Mouse (Mus musculus) adrenal gland, postnatal 10 days (tissue): Measurements from ENCODE around the gene Psmd5. TPM values are rescaled to one million over a fixed set of nuclear protein-coding genes. Genes with fewer than 3 reads are reported as not detected.

Source experiments
- DNase-seq: peaks from one replicate; pipeline ENCODE4 v3.0.0; 2021; ENCODE audit warnings: mixed read lengths
- long read RNA-seq, 2 experiments: library from polyadenylated mRNA; stranded (forward); transcript quantifications; one replicate each; pipeline ENCODE4 v2.0.0; 2021
- total RNA-seq, 2 experiments: library from RNA; stranded (reverse); gene quantifications; 2 replicates each; pipeline ENCODE4 v1.2.3; 2021

Gene Psmd5
- total RNA-seq: 10 to 100 TPM; 29.7 to 38.5 TPM
- long read RNA-seq, experiment 1, full-length matches to known transcripts: 72 of 96 reads
- long read RNA-seq, experiment 1, partial matches to known transcripts: 4 of 96 reads
- long read RNA-seq, experiment 1, other reads (novel, unspliced or antisense): 20 of 96 reads
- long read RNA-seq, experiment 2, full-length matches to known transcripts: 46 of 53 reads
- long read RNA-seq, experiment 2, partial matches to known transcripts: 1 of 53 reads
- long read RNA-seq, experiment 2, other reads (novel, unspliced or antisense): 6 of 53 reads

DNA sequence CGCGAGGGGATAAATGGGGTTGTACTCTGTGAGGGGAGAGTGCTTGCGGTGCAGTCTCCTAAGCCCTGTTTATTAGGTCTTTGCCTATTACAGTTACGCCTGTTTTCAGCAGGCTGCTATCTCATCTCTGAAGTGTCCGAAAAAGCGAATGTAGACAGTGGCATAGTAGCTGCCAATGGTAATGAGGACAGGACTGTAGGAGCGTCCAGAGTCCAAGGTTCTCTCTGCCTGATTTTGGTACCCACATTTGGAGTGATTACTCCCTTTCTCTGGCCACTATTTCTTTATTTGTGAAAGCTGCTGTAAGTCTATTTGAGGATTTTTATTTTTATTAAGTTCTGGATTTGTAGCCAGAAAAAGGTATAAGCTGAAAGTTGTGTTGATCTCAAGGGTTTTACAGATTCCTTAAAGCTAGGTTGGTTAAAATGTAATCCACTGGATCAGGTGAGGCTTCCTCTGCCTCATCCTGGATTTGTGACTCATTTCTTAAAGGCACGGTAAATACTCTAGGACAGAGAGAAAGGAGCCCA, at the start of gene Psmd5:
Gene Psmd5 (minus strand): TSS at position 153 of the 530 bp plus-strand sequence.
- DNase-seq: no peak

DNA sequence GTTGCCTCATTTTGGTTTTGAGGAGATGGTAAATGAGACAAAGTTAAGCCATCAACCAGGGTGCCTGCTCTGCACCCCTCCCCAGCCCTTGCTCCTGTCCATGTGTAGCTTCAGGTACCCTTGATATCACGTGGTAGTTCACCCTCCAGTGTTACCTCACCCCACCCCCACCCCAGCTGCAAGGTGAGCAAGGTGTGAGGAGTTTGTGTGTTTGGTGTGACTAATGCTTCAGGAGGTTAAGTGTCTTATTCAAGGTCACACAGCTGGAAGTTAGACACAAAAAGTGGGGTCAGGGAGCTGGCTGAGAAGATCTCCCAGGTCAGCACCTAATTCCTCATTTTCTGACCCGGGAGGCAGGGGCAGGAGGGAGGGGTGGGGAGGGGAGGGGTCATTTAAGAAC, 48.0 kb upstream of the Psmd5 start:
- DNase-seq: no peak

DNA sequence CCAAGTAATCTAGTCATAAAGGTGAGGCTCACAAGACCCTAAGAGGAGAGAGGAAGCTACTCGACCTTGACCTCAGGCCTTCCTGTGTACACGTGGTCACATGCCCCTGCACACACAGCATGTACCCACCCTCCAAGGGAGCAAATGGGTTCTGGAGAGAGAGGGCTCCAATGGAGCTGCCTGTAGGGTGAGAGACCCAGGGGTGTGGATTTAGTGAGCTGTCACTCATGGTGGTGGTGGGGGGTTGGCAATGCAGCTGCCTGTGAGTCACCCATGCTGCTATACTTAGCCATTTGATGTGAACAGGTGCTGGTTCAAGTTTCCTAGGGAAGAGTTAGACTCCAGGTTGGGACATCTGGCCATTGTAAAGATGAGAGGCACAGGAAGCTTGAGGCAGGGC, 45.4 kb upstream of the Psmd5 start:
- DNase-seq: no peak

DNA sequence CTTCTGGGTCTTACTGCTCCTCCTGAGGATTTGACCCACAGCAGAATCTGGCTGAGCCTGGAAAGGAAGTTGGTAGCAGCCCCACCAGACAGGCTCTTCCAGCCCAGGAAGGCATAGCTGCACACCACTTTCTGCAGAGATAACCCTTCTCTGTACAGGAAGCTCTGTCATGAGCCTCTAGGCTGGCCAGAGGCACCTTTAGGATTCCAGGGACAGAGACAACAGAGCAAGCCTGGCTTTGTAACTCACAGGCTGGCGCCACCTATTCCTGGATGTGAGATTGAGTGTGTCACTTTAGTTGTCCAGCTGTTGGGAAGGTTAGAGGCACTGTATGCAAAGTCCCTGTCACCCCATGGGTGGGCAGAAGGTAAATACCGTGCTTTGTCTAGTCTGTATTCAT, 40.3 kb upstream of the Psmd5 start:
- no peak for DNase-seq

DNA sequence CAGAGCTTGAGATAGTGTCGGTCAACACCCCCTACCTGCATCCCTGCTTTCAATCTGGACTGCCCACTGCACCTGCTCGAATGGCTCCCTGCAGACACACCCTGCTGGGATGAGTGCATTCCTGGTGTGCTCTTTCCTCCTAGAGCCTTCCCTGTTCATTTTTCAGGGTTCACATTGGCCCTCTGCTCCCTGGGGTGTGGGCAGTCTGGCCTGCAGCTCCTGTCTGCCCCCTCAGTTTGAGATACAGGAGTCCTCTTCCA, 40.0 kb upstream of the Psmd5 start:
- no peak for DNase-seq

DNA sequence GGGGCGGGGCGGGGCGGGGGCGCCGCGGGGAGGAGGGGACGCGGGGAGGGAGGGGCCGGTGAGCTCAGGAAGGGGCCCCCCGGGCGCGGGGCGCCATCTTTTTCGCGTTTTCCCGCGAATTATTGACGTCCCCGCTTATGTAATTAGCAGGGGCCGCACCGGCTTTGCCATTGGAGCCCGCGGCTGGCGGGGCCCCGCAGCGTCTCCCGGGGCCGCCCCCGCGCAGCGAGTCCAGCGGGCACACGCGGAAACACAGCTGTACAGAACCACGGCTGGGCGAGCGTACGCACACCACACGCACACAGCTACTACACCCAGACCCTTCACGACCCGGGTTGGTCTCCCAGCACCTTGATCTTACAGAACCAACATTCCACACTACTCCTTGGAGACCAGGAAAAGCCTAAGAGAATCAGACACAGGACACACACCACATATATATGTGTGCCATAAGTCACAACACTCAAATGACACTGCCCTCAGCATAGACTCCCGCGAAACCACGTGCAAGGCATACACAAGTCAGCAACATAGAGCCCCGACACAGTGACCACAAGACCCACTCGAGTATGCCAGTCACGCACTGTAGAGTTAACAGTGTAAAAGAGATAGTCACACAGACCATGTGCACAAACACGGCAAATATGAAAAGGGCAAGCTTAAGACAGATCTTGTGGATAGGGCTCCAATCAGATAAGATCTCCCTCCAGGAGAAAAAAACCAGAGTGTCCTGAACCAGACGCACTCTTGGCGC, 39.5 kb upstream of the Psmd5 start:
- DNase-seq: peak; percentile 71

DNA sequence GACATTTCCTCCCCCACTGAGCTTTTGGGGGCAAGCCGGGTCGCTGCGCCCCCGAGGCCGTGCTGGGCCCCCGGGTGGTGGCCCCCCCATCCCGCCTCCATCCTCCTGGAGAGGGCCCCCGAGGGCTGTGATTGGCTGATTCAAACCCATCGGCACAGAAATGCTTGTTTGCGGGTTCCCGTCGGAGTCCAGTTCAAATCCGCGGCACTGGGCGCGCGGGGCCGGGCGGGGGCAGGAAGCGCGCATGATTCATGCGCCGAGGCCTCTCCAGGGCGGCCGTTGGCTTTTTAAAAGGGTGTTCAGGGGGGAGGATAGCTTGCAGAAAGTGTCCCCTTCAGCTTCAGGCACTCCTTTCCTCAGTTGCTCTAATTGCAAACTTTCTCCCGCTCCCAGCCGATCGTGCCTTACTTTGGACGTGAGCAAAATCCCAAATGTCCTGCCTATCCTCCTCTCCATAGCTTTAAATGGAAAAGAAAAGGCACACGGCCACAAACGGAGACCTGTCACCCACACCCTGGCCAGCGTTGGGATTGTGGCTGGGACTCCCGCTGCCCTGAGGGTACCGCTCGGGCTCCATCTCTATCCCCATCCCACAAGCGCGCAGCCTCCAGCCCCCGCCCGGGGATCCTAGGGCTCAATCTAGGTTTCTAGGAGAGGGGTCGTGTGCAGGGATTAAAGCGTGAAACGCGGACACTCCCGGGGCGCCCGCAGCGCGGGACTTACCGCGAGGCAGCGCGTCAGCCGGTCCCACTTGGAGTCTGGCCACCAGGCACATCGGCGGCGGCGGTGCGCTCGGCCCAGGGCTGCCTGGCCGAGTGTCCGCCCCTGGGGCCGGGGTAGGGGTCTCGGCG, 38.7 kb upstream of the Psmd5 start, which contains the start of gene Phf19:
Gene Phf19 (minus strand): TSS at position 809 of the 851 bp plus-strand sequence.
- DNase-seq: peak; percentile 72

DNA sequence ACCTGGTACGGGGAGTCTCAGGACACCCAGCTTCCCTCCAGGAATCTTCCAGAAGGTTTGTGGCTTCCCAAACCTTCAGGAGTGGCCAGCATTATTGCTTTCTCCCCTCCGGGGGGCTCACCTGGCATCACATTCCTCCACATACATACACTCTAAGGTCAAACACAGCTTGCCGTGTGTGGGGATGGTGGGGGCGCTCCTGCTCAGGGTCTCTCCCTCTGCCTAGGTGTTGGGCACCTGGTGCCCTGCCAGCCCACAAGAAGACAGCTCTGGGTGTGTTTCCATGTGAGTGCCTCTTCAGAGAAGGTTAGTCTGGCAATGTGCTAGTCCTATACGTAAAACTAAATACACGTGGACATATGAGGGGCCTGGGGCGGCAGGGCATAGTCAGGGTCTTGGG, 37.8 kb upstream of the Psmd5 start:
- DNase-seq: no peak

DNA sequence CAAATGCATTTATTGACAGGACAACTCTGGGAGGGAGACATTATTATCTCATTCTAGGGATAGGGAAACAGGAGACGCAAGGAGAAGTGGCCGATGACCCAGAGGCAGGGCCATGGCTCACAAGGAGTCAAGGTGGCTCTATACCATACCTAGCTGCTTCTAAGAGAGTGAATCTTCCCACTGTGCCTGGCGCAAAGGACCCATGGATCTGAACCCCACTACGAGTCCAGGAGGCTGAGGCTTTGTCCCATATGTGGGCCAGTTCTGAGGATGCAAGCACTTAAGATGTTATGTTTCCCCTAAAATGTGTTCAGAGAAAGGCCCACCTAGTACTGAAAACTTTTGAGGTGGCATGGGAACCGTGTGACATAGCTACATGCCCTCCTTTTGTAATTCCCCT, 37.1 kb upstream of the Psmd5 start:
- no peak for DNase-seq

DNA sequence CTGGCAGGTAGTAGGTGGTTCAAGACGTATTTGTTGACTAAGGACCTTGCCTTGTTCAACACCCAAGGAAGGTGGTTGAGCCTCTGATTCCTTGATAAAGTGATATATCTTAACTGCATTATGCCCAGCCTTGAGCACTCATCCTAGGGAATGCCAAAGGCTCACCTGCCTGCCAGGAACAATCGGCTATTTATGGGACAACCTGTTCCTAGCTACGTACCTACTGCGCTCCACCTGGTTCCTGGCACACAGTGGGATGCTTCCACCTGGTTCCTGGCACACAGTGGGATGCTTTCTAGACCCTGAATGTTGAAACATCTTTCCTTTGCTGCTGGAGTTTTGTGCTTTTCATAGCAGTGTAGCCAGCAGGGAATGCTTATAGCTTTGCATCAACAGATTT, 35.0 kb upstream of the Psmd5 start:
- DNase-seq: no peak

DNA sequence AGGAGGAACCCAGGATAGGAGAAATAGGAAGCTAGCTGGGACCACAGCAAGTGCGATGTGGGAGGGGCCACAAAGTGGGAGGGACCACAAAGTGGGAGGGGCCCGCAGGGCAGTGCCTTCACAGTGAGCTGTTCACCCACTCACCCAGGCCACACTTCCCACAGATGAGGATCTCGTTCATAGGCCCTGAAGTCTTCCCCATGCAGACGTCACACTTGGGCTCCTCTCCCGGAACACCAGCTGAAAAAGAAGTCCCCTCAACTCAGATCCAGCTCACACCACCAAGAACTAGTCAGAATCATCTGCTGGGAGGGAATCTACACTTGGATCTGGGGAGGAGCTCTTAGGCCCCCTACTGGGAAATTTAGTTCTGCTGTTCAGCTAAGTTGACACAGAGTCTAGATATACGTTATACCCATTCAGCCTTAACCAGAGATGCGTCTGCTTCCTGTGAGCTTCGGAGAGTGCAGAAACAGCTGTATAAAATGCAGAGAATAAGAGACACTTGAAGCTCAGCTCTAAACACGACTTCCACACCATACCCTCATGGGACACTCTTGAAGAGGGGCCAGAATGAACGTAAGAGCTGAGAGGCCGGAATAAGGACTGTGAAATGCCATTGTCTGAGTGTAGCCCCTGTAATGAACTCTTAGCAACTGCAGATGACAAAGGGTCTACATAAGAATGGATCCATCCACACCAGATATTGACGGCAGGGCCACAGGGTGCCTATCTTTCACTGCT, 32.3 kb upstream of the Psmd5 start:
- peak; percentile 56 for DNase-seq

DNA sequence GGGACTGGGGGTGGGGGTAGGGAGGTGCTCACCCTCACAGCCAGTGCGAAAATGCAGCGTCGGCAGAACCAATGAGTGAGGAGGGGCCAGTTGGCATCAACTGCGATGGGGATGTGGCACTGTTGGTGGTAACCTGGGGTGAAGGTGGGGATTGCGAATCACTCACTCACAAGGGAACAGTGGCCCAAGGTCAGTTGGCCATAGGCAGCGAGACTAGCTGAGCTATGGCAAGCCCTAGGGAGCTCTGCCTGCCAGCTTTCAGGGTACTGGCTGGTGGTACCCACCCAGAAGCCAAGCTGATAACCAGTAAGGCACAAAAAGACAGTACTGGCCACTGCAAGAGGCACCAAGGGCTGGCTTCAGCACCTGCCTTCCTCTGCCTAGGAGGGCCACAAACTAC, 31.7 kb upstream of the Psmd5 start:
- peak; percentile 59 for DNase-seq

DNA sequence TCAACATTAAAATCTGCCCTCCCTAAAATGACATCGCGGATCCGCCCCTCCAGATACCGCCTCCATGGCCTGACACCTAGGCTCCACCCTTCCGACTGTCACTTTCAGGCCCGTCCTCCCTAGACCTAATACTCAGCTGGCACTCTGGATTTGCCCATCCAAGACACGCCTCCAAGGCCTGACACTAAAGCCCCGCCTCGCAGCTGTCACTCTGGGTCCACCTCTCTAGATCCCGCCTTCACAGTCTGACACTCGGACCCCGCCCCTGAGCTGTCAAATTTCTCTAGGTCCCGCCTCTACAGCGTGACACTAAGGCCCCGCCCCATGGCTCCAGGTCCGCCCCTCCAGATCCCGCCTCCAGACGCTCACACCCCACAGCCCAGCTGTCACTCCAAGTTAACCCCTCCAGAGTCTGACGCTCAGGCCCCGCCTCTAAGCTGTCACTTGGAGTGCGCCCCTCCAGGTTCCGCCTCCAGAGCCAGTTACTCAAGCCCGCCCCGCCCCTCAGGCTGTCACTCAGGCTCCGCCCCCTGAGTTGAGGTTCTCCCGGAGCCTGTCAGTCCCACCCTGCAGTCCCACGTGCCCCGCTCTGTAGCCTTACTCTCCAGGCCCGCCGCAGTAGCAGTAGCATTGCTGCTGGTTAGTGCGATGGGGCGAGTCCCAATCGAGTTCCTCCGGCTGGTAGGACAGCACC, 30.2 kb upstream of the Psmd5 start:
- peak; percentile 98 for DNase-seq

DNA sequence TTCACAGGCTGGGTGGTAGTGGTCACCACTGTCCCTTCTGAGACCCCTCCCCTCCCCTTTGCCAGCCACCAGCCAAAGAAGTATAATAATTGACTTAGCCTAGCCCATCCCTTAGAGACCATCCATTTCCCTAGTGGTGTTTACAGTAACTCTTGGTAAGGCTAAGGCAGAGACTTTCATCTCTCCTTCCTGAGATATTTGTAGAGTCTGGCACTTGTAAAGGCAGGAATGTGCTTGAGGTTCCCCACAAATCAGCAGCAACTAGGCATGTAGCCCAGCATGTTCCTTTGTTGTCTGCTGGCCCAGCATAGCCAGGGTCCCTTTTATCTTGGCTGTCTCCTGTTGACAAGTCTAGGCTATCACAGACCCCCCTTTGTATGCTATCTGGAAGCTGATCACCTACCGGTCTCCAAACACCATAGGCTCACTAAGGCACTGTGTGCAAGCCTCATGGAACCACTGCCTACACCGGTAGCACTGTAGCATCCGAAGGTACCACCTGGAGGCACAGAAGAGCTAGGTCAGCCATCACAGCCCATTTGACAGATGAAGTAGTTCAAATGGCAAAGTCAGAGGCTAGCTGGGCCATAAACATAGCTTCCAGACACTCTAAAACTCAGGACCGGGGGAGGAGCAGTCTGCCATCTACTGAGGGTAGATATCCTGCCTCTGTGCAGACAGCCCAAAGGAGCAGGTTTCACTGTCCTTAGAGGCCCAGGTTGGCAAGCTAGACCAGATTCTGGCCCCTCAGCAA, 29.1 kb upstream of the Psmd5 start:
- no peak for DNase-seq

DNA sequence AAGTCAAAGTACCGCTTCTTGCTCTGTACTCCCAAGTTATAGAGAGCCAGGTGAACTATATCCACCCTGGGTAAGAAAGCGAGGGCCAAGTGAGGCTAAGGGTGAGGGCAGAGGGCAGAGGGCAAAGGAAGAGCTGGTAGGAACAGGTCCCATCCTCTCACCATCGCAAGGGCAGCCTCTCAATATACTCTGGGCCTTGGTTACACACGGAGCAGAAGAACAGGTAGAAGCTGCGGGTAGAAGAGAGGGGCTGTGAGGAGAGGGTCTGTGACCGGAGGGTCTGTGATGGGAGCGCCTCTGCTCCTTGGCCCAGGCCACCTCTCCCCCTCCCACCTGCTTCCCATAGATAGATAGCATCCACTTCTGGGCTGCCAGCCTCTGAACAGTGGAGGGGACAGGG, 28.4 kb upstream of the Psmd5 start:
- no peak for DNase-seq

DNA sequence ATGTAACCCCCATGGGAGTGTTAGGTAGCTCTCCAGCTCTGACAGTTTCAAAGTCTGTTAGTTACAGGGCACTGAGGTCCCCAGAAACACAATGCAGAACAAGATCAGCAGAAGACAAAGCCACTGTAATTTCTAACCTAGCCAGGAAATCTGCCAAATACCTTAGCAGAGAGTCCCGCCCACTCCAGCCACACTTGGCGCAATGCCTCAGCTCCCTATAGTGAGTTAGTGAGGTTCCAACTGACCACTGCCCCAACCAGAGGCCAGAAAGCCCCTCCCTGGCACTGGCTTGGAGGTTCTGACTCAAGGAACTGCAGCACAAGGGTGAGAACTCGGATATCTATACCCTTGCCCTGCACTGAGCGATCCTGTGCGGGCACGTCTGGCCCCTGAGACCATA, 28.0 kb upstream of the Psmd5 start:
- DNase-seq: no peak

DNA sequence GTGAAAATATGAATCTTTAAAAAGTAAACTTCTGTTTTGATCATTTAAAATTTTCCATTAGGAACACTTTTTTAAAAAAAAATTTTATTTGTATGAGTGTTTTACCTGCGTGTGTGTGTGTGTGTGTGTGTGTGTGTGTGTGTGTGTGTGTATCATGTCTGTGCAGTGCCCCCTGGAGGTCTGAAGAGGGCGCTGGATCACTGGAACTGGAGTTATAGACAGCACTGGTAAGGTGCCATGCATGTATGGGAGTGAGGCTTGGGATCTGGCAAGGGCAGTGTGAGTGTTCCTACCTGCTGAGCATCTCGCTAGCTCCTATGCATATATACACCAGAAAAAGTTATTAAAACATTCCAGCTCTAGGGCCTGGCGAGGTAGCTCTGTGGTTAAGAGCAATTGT, 27.0 kb upstream of the Psmd5 start:
- DNase-seq: no peak

DNA sequence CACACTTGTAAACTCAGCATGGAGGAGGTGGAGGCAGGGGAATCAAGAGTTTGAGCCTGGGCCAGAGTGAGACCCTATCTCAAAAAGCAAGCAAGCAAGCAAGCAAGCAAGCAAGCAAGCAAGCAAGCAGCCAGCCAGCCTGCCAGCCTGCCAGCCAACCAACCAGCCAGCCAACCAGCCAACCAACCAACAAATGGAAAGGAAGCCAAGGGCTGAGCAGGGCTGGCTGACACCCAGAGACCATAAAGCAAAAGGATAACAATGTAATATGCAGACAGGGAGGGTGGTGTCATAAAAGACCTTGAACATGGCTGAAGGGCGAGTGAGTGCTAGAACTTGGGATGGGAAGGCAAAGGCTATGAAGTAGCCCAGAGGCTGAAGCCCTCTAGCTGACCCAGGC, 25.6 kb upstream of the Psmd5 start:
- peak; percentile 70 for DNase-seq

DNA sequence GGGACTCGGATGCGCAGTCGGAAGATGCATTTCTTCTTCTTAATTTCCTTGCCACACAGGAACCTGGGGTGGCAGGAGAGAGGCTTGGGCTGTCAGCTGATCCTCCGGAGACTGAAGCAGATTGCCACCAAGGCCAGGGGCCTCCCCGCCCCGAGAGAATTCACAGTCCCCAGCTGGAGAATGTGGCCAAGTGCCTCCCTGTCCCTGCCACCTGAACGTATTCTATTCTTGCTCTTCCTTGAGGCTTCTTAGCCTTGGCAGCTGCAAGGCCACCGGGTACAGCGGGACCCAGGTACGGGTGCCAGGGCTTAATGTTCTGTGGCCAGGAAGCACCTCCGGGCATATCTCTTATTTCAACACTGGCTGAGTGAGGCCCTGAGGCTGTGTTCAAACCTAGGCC, 24.9 kb upstream of the Psmd5 start:
- DNase-seq: peak; percentile 39

DNA sequence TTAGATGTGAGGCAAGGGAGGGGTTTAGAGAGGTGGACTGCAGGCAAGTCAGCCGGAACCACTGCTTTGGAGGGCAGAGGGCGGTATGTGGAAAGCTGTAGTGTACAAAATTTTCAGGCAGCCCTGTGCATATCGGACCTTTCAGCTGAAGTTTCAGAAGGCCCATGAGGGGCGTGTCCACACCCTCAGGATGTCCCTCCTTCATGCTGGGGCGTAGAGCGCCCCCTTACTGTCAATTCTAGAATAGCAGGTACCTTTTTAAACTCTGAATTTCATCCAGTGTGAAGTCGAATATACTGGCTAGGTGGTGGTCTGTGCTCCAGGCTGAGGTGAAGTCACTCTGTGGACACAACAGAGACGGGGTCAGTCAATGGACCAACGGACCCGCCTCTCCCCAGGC, 23.1 kb upstream of the Psmd5 start:
- peak; percentile 48 for DNase-seq
